Comparison of ENCODE assay signal across 8 mouse cellular contexts in the genomic region with DNA sequence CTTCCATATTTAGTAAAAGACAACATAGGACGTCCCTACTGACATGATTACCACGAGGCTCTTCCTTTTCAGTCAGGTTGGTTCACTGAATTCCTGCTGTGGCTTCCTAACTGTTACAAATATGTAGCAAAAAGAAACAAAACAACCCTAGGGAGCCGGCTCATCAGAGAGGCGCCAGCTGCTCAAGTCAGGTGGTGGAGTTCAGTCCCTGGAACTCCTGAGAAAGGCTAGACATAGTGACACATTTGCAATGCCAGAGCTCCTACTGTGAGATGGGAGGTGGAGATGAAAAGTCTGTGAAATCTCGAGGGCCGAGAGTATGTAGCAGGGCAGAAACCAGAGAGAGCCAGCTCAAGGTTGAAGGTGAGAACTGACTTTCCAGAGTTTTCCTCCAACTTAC.
DNase-seq lines count a peak whose midpoint lies in the region; ATAC-seq and TF ChIP-seq lines count a peak whose summit lies in the region.

No protein-coding gene starts in this region.

- no peaks in the 10 kb centered on the region for H3K36me3 ChIP-seq in heart, embryonic 12.5 days
- H3K36me3 ChIP-seq in forebrain, postnatal 0 days (ENCODE audit: insufficient read depth), result no peaks in the 10 kb centered on the region

- H3K4me3 ChIP-seq in heart, embryonic 12.5 days, result peak overlapping the region; percentile 39
- H3K4me3 ChIP-seq in forebrain, postnatal 0 days (ENCODE audit: low read depth, low read length), result peak overlapping the region; percentile 36

- ATAC-seq in heart, embryonic 12.5 days (ENCODE audit: insufficient number of reproducible peaks, low FRiP score), result no peak
- ATAC-seq in forebrain, postnatal 0 days, result peak; percentile 14

- no peaks in the 10 kb centered on the region for H3K9me3 ChIP-seq in heart, embryonic 12.5 days (replicated peaks)
- H3K9me3 ChIP-seq in forebrain, postnatal 0 days (ENCODE audit: low read length), result no peaks in the 10 kb centered on the region

- no peaks in the 10 kb centered on the region for H3K27me3 ChIP-seq in heart, embryonic 12.5 days (replicated peaks)
- H3K27me3 ChIP-seq in forebrain, postnatal 0 days (ENCODE audit: insufficient read depth, low read length), result no peaks in the 10 kb centered on the region

- no peak for DNase-seq in heart, adult 11 months
- peak; percentile 62 for DNase-seq in Muller cell, postnatal 12 days (ENCODE audit: inconsistent ontology term)
- DNase-seq in forebrain, postnatal 0 days, result peak; percentile 20
- DNase-seq in mesoderm, embryonic 11.5 days (ENCODE audit: low read depth, low spot score), result peak; percentile 23
- DNase-seq in spleen, adult 18-20 months, result no peak
- DNase-seq in adrenal gland, postnatal 25 days, result no peak
- DNase-seq in spleen, postnatal 4 days (ENCODE audit: low spot score in 2 of 2), result no peak

- no peak overlapping the region for H3K9ac ChIP-seq in heart, embryonic 12.5 days
- H3K9ac ChIP-seq in forebrain, postnatal 0 days, result 0 out of 2 replicates have a peak overlapping the region, but pooled peaks have one; percentile 40

- 20% methylated on average over 6 of the region's 6 CpGs for WGBS in heart, embryonic 12.5 days
- WGBS in forebrain, postnatal 0 days, result 5% methylated on average over 6 of the region's 6 CpGs

- TF ChIP-seq CTCF in forebrain, postnatal 0 days (IDR thresholded peaks at IDR 0.05; ENCODE audit: low read depth), result no peak

- H3K4me1 ChIP-seq in heart, embryonic 12.5 days (replicated peaks), result peaks cover 31% of the 10 kb centered on the region
- H3K4me1 ChIP-seq in forebrain, postnatal 0 days (ENCODE audit: insufficient read depth), result no peaks in the 10 kb centered on the region

- H3K4me2 ChIP-seq in heart, embryonic 12.5 days, result peak overlapping the region; percentile 75
- peak overlapping the region; percentile 61 for H3K4me2 ChIP-seq in forebrain, postnatal 0 days (ENCODE audit: low read depth)

- H3K27ac ChIP-seq in heart, embryonic 12.5 days (ENCODE audit: poor library complexity, severe bottlenecking), result no peak overlapping the region
- H3K27ac ChIP-seq in forebrain, postnatal 0 days (ENCODE audit: low read depth, low read length), result no peak overlapping the region

Comparison
In these comparisons a context has a peak if more than half of its experiments do, and no peak if none do; other contexts are left out.
1. DNase-seq: peak in Muller cell, postnatal 12 days (single experiment), forebrain, postnatal 0 days (single experiment) and mesoderm, embryonic 11.5 days (single experiment); none in heart, adult 11 months (single experiment), spleen, adult 18-20 months (0 of 2), adrenal gland, postnatal 25 days (single experiment) and spleen, postnatal 4 days (0 of 2).